Mouse (Mus musculus) cerebellum, adult (tissue): ENCODE results near the gene Btg2.

Source experiments
- ATAC-seq: cut with Nextera tagmentation; 2 replicates; pipeline ENCODE4 v1.9.2; 2017; ENCODE audit warnings: mild to moderate bottlenecking, moderate library complexity, mixed read lengths; ENCODE audit not compliant: insufficient number of reproducible peaks, low FRiP score, low TSS enrichment

Gene Btg2

DNA sequence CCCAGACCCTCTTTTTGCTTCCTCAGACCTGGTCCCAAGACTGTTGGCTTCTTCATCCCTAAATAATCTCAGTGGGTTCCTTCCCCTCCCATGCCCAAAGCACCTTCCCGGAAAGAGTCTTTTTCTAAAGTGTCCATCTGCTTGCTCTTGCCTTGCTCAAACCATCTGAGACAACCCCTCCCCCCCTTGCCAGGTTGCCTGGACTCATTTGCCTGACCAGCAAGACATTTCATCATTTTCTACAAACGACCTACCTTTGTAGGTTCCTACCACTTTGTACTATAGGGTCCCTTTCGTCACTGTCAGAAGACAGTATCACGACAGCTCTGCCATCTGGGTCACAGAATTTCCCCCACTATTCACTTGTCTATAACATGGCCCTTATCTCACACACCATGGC lies 1.5 kb upstream of the Btg2 start:
- no peak for ATAC-seq

DNA sequence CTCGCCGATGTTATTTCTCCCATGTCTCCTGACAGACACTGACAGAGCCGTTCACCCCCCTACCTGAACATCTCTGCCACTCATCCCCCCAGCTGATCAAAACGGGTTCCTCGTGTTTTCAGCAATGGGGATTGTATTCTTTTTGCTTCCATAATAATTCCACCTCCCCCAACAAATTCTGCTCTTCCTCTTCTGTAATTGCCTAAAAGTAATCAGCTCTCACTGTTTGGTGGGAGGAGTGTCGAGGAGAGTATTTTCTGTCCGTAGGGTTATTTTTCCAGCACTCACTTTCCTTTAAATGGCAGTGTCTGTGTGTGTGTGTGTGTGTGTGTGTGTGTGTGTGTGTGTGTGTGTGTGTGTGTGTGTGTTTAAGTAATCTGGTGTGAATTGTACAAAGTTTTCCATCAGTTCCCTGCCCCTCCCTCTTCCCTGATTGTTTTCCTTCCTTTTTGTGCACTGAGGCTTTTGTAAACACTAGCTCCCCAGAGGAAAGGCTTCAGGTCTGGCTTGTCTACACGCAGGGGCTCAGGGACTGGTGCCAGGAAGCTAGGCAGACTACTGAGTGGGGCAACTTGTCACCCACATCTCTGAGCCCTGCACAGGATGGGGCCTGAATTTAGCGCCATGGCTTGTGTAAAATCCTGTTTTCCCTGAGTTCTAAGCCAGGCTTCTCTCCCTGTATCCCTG lies 700 bp upstream of the Btg2 start:
- ATAC-seq, result no peak

DNA sequence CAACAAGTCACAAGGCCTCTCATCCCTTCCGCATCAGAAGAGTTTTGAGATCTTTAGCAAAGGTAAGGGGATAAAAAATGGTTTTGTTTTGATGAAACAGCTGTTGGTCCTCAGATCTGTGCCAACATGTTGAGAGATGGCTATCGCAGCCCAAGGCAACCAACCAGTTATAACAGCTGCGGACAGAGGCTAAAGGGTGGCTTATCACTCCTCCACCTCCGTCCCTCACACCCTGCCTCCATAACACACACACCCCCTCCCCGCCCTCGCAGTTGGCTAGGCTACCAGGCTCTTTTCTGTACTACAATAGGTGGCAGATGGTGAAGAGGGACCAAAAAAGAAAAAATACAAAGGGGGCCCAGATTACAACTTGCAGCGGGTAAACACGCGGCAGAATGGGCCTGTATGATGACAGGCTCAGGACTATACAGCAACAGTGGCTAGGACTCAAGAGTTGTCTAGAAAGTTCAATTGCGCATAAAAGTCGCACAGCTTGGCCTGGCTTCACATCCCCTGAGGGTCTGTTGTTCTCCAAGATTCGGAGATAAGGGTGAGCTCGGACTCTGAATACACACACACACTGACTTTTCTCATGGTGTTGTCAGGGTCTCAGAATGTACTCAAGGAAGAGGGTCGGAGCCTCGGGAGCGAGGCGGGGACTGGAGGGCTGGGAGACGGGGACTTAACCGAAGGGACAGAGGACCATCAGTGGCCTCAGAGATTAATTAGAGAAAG lies 692 bp downstream of the Btg2 start:
- ATAC-seq, result no peak; the same call in 1 of the 2 replicates

DNA sequence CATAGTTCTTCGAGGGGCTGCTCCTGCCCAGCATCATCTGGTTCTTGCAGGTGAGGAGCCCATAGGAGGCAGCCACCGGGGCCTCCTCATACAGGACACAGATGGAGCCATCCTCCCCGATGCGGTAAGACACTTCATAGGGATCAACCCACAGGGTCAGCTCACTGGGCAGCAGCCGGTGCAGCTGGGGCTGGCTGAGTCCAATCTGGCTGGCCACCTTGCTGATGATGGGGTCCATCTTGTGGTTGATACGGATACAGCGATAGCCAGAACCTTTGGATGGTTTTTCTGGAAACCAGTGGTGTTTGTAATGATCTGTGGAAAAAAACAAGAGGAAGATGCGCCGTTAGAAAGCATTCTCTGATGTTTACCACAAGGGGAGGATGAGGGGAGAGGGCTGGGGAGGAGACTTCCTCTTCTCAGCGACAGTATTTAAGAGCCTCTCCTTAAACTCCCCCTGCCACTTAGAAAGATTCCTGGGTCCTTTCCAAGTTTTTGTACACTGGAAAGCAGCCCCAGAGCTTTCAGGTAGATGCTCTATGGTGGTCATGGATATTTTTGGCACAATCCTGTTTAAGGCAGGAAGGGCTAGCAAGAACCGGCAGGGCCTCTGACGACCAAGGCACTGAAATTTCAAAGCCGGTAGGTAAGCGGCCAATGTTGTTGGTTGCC lies 1.4 kb downstream of the Btg2 start:
- no peak for ATAC-seq

DNA sequence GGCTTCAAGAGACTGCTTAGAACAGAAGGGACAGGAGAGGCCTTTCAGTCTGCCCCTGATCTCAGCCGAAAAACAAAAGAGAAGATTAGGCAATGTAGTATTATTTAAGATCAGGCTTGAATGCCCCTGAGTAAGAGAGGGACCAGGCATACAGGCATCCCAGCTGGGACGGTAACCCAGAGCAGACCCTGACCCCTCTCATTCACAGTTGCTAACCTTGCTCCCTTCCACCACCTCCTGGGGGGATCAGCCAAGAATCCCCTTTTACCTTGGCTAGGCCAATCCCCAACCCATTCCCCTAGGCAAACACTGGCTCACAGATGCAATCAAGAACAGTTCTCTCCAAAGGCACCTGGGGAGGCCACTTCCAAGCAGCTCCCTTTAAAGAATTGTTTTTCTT lies 2.1 kb downstream of the Btg2 start:
- ATAC-seq, result no peak

DNA sequence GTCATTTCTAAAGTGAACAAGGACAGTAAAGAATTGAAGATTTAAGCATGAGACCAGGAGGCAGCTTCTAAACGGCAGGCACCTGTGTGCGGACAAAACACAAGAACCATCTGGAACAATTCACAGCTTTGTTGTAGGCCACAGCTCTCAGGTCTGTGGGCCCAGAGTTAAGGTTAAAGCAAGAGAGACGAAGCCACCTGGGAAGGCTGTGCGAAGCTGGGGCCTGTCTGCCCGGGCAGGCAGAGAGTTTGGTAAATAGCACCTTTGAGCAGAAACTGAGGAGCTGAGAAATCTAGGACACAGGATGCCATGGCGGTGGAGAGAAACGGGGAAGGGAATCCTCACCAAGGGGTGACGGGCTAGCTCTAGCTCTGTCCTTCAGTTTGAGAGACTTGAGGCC lies 3.4 kb downstream of the Btg2 start:
- no peak for ATAC-seq

DNA sequence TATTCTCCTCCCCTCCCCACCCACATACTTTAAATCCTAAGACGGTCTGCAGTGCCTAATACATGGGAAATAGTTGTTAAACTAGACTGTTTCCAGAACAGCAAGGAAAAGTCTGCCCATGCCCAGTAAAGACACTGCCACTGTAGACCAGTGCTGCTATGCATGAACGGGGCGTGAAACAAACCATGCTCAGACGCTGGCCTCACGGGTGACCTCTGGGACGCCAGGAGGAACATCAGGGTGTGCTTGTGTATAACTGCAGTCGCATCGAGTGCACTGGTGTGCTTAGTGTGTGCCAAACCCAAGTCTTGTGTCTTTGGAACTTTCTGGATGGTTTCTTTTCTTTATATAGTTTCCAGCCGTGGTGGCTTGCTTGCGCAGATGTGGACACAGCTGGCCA lies 4.3 kb downstream of the Btg2 start:
- no peak for ATAC-seq

DNA sequence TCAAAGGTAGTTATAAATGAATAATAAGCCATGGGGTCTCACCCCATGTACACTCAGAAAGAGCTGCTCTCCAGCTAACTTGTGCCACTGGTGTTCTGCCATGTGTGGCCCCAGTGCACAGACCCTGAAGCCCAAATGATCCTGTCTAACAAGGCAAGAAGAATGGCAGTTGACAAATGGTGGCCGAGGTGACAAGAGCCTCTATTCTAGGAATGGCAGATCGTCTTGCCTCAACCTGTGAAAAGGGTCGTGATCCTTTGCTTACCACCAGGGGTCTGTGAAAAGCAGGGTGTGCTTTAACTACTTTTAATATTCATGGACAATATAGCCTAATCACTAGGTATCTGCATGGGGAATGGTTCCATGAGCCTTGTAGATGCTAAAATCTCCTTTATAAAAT lies 4.7 kb downstream of the Btg2 start:
- no peak for ATAC-seq

DNA sequence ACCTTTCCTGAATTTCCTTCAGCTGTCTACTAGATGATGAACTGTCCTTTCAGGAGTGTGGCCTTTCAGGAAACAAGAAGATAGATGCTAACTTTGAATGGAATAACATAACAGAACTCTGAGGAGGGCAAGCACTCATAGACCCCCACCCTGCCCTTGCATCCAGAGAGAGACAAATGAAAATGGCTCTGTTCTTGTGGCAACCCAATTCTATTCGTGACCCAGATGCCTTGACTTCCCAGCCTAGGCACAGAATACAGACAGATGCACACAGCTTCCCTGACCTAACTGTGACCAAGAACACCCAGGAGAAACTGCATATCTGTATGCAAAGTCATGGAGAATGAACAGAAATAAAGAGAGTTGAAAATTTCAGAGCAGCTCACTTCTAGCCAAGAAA lies 5.3 kb downstream of the Btg2 start:
- no peak for ATAC-seq

DNA sequence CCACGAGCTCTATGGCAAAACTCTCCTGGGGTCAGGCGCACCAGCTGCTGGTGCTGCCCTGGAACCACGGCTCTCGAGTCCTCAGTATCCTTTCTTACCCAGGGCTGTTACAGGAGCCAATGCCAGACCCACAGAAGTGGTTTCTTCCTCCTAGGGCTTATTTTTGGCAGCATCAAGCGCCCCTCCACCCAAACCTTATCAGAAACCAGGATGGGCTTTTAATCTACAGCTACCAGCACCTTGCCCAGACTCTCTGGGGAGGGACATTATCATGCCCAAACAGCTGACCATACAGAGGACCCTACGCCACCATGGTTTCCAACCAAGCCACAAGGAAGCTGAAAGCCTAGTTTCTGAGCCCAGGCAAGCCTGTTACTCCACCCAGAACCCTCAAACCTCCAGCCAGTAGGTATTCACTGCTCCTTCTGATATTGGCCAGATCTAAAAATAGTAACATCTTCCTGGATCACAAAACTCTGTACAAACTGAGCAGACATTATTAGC lies 5.8 kb downstream of the Btg2 start:
- ATAC-seq, result no peak

DNA sequence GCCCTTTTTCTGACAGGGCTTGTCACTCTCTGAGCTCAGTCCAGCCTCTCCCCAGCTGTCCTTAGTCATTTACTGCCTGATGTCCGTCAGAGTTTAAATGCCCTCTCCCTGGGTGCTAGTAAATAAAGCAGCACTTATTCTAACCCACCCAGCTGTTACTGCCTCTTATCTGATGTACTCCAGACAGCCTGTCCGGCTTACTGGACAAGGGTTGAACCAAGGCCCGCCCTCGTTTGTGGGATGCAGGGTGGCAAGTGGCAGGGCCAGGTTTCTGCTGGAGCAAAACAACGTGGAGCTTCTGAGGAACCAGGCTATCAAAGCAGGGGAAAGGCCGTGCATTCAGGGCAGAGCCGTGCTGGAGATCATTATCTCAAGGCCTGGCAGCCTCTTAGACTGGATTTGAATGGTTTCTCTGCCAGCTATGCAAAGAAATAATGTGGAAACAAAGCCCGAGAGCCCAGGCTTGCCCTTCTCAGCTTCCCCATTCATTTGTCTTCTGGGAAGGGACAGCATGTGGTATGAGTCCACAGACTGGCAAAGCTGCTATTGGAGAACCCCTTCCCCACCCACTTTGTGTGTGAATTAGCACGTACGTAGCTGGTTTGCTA lies 7.4 kb downstream of the Btg2 start:
- ATAC-seq, result no peak

DNA sequence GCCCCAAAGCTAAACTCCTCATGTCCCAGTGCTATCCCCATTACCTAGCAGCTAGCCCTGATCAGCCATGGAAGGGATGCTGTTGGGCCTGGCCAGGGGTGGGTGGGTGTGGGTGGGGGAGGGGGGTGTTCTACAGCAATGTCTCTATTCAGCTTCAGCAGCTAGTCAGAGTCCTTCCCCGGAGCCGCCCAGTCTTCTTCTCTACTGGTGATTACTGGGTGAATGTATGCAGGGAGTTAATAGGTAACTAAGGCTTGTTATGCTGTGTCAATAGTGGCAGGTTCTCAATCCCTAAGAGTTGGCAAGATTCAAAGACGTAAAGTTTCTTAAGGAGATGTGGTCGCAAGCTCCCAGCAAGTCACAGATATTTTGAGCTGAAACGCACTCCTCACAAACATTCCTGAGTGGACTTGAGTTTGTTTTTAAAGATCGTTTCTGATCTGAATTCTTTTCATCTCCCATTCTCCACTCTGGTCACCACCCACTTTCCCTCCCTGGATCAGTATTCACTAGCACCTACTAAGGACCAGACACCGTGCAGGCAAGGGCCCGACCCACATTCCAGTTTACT lies 8.7 kb downstream of the Btg2 start:
- ATAC-seq, result no peak

DNA sequence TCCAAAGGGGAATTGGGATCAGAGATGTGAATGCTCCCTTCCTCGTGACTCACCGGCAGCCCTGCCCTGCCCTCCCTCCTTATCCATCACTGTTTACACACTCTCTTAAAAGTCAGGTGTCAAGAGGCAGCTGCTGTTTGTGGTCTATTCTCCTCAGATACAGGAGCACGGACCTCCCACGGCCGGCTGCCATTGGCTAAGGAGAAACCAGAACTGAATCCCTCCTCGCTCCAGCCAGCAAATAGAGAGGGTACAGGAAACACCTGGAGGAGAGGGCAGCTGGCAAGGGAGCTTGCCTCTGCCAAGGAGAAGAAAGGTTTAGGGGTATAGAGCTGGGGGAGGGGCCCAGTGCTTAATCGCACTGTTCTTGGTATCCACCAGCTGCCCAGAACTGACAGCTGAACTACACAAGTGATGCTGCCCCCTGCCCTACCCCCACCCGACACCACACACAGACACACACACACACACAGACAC lies 11.7 kb downstream of the Btg2 start:
- ATAC-seq, result no peak

DNA sequence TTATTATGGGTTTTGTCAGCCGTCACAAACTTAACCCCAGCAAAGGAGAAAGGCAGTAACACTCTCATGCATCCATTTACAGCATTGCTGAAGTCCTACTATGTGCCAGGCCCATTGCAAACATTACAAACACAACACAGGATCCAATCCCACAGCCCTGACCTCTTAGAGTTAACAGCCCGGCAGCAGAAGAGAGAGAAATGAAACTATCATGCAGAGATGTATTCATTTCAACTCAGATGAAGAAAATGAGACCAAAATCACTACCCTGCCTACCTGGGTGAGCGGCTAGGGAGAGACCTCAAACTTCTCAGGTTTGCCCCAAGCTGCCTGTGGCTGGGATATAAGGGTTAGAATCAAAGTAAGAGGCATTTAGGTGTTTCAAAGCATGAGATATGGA lies 12.4 kb downstream of the Btg2 start:
- ATAC-seq, result no peak

DNA sequence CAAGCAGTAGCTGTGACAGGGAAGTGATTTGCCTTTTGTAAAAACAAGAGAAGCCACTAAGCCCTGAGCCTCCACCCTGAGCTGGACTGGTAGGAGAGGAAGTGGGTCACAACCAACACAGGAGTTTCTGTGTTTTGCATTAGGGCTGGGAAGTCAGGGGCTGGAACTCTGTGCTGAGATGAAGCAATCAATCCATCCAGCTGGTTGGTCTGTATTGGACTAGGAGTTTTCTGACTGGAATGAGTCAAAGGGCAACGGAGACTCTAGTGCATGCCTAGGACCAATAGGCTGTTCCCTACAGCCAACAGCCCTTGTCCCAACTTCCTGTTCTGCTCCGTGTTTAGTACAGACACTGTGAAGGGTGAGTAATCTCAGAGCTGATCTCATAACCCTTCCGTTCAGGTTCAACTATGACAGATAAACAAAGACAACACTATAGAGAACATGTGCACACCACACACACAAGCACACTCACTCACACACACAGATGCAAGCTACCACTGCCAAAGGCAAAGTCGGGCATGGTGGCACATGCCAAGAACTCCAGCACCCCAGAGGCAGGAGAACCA lies 13.6 kb downstream of the Btg2 start:
- ATAC-seq, result no peak

DNA sequence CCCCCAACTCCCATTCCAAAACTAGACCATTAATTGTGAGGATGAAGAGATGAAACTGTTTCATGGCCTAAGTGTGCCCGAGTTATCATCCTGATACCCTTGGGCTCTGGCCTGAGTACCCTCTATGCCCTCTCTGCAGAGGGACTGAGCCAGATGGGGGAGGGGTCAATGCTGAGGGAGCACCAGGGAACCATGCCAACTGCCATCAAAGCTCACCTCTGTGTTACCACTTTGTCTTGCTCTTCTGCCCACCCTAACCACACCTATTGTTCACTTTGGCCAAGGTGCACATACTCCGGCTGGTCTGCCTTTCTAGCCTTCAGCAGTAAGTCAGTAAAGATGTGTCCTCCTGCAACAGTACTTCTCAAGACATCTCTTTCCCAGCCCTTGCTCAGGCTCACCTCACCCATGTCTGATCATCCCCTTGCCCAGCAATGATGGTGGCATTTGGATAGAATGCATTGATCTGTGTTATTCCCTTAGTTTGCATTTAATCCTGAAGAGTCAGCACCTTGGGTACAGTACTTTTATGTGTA lies 14.6 kb downstream of the Btg2 start:
- no peak for ATAC-seq

DNA sequence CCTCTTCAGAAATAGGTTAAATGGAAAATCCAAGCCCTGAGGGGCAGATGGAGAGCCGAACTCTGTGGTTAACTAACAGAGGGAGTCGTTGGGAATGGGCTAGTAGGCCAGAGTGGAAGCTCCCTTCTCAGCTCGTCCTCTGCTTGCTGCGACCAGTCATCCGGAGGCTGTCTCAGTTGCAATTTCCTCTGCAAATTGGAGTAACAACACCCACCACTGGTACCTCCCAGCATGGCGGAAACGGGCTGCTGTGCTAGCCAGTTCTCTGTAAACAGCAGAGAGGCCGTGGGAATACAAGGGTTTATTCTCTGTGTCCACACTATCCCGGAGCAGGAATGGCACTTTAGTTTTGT lies 15.2 kb downstream of the Btg2 start:
- no peak for ATAC-seq

DNA sequence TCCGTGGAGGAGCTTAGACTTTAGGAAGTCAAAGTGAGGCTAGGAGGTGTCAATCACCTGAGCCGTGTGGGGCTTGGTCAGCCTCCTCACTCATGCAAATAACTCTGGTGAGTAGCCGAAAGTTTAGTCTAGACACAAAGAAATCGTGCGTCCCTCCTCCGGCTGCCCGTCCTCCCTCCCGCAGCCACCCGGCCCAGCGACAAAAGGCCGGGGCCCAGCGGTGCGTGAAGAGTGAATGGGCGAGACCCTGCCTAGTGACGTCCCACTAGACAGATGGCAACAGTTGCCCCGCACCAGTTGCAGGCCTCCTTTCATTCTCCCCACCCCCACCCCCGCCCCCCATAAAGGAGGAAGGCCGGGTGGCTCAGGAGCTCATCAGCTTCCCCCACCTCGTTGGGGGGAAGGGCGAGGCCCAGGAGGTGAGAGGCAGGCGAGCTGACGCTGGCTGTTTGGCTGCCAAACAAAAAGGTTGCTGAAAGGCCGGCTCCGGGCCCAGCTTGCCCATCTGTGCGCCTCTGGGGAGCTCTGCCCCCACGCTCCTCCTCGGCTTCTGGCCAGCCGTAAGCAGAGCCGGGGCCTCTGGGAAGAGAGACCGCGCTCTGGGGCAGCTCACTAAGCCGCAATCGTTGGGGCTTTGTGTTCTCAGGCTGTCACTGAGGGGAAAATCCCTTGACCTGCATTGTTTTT lies 15.7 kb downstream of the Btg2 start:
- no peak for ATAC-seq

DNA sequence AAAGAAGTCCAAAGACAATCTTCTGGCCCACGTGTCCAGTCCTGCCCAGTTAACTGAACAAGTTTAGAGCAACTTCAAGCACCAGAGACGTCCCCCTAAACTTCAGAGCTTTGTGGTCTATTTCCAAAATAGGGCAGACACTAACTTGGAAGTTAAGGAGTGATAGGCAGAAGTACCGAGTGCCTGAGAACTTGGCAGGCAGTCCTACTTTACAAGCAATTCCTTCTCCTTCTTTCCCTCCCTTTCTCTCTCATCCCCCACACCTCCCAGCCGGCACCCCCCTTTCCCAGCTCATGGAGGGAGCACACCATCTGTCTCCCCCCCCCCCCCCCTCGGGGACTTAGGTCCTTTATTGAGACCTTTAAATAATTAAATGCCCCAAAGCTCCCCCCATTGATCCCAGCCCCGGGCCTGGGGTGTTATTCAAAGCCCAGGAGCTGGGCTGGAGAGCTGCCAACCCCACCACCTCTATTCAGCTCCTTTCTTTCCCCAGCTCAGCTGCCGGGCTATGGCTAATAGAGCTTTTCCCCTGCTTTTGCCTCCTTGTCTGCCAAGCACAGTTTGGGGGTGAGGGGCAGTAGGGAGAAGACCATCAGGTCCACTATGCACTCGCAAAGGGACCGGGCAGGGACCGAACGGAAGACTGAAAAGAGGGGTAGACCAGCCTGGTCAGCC lies 16.4 kb downstream of the Btg2 start:
- no peak for ATAC-seq
